Comparison of ENCODE assay signal across 23 mouse cellular contexts in the genomic region with DNA sequence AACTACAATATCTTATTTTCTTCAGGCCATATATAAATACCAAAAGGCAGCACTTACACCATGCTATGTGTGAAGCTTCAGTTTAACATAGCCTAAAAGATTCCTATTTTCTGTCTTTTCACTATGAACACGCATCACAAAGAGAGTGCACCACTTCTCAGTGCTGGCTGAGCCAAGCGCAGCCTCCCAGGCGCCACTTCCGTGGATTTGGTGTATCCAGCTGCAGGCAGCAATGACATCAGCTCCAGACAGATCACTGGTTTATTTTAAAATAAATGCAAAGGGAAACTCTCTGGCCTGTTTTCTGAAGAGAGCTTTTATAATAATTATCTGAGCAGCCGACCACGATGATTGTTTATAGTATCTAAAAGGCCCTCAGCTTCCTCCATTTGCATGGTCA.
DNase-seq lines count a peak whose midpoint lies in the region; ATAC-seq and TF ChIP-seq lines count a peak whose summit lies in the region.
"Had no signal": no experiment of that assay in that cellular context is flagged by ENCODE, and none has a peak within 500 bp of the region (broad histone marks: within the 10 kb centered on the region; RNA-seq: fewer than 3 reads in every experiment).

No protein-coding gene starts in this region.

- no peaks in the 10 kb centered on the region for H3K4me1 ChIP-seq in forebrain, embryonic 14.5 days (ENCODE audit: control insufficient read depth, insufficient read depth, low read length)
- no peaks in the 10 kb centered on the region for H3K4me1 ChIP-seq in forebrain, embryonic 13.5 days
- no peaks in the 10 kb centered on the region for H3K4me1 ChIP-seq in lung, embryonic 14.5 days (ENCODE audit: insufficient read depth)
- H3K4me1 ChIP-seq in lung, postnatal 0 days (ENCODE audit: insufficient read depth, low read depth, low read length) = no peaks in the 10 kb centered on the region
- no peaks in the 10 kb centered on the region for H3K4me1 ChIP-seq in stomach, embryonic 14.5 days (ENCODE audit: control insufficient read depth, insufficient read depth, low read length)
- H3K4me1 ChIP-seq in stomach, postnatal 0 days (replicated peaks; ENCODE audit: control insufficient read depth, insufficient read depth) = no peaks in the 10 kb centered on the region
- H3K4me1 ChIP-seq: embryonic facial prominence, embryonic 12.5 days; forebrain, embryonic 15.5 days; hindbrain, embryonic 12.5 days; limb, embryonic 10.5 days; liver, embryonic 15.5 days had no signal

- 0 out of 2 replicates have a peak, but pooled peaks cover 8% of the 10 kb centered on the region for H3K36me3 ChIP-seq in forebrain, embryonic 14.5 days (ENCODE audit: control insufficient read depth, insufficient read depth, low read length)
- H3K36me3 ChIP-seq in forebrain, embryonic 13.5 days (ENCODE audit: poor library complexity, severe bottlenecking) = 0 out of 2 replicates have a peak, but pooled peaks cover 8% of the 10 kb centered on the region
- H3K36me3 ChIP-seq in lung, embryonic 14.5 days (ENCODE audit: insufficient read depth) = peaks cover 5% of the 10 kb centered on the region; the same call in 1 of the 2 replicates
- H3K36me3 ChIP-seq in lung, postnatal 0 days (ENCODE audit: insufficient read depth, low read length) = no peaks in the 10 kb centered on the region
- H3K36me3 ChIP-seq in stomach, embryonic 14.5 days (ENCODE audit: control insufficient read depth, insufficient read depth, low read length) = no peaks in the 10 kb centered on the region; the same call in 1 of the 2 replicates
- no peaks in the 10 kb centered on the region for H3K36me3 ChIP-seq in stomach, postnatal 0 days (ENCODE audit: control insufficient read depth, insufficient read depth, low read length)
- H3K36me3 ChIP-seq: embryonic facial prominence, embryonic 12.5 days; limb, embryonic 10.5 days had no signal

- H3K27me3 ChIP-seq in forebrain, embryonic 14.5 days (replicated peaks; ENCODE audit: control insufficient read depth, insufficient read depth, low read length) = no peaks in the 10 kb centered on the region
- H3K27me3 ChIP-seq in forebrain, embryonic 13.5 days = no peaks in the 10 kb centered on the region
- no peaks in the 10 kb centered on the region for H3K27me3 ChIP-seq in lung, embryonic 14.5 days (ENCODE audit: insufficient read depth, low read length)
- no peaks in the 10 kb centered on the region for H3K27me3 ChIP-seq in lung, postnatal 0 days (replicated peaks; ENCODE audit: insufficient read depth, low read length)
- H3K27me3 ChIP-seq in stomach, embryonic 14.5 days (ENCODE audit: control insufficient read depth, insufficient read depth, low read length) = no peaks in the 10 kb centered on the region
- no peaks in the 10 kb centered on the region for H3K27me3 ChIP-seq in stomach, postnatal 0 days (ENCODE audit: control insufficient read depth, insufficient read depth, low read length)
- H3K27me3 ChIP-seq: embryonic facial prominence, embryonic 12.5 days; forebrain, embryonic 15.5 days; hindbrain, embryonic 12.5 days; liver, embryonic 15.5 days had no signal

- DNase-seq in forebrain, embryonic 14.5 days (ENCODE audit: low spot score) = peak; percentile 7
- peak; percentile 80 for DNase-seq in lung, embryonic 14.5 days
- DNase-seq in lung, postnatal 0 days (ENCODE audit: low spot score) = no peak
- no peak for DNase-seq in stomach, postnatal 0 days (ENCODE audit: low spot score)
- DNase-seq in urinary bladder, postnatal 36 days (ENCODE audit: low spot score in 2 of 2) = no peak
- DNase-seq: adrenal gland, postnatal 25 days; cerebellum, adult 11 months; cerebellum, postnatal 10 days; gastrocnemius, postnatal 25 days; heart, adult 2 months; kidney, adult 8-10 months; kidney, postnatal 10 days; liver; thymus, postnatal 25 days had no signal

- no peak overlapping the region for H3K4me2 ChIP-seq in forebrain, embryonic 14.5 days (ENCODE audit: low read length)
- H3K4me2 ChIP-seq in forebrain, embryonic 13.5 days = no peak overlapping the region
- H3K4me2 ChIP-seq in lung, embryonic 14.5 days = no peak overlapping the region
- no peak overlapping the region for H3K4me2 ChIP-seq in lung, postnatal 0 days (replicated peaks; ENCODE audit: low read depth, low read length)
- no peak overlapping the region for H3K4me2 ChIP-seq in stomach, embryonic 14.5 days (replicated peaks; ENCODE audit: low read depth, low read length)
- H3K4me2 ChIP-seq in stomach, postnatal 0 days (replicated peaks; ENCODE audit: low read depth) = no peak overlapping the region
- H3K4me2 ChIP-seq: embryonic facial prominence, embryonic 12.5 days; forebrain, embryonic 15.5 days; hindbrain, embryonic 12.5 days; liver, embryonic 15.5 days had no signal

- no peak overlapping the region for H3K9ac ChIP-seq in forebrain, embryonic 14.5 days (ENCODE audit: low read length)
- H3K9ac ChIP-seq in forebrain, embryonic 13.5 days = no peak overlapping the region
- no peak overlapping the region for H3K9ac ChIP-seq in lung, embryonic 14.5 days
- H3K9ac ChIP-seq in lung, postnatal 0 days (replicated peaks; ENCODE audit: low read depth) = no peak overlapping the region
- H3K9ac ChIP-seq in stomach, embryonic 14.5 days (replicated peaks; ENCODE audit: low read depth, low read length) = no peak overlapping the region
- no peak overlapping the region for H3K9ac ChIP-seq in stomach, postnatal 0 days (ENCODE audit: low read length)
- H3K9ac ChIP-seq: embryonic facial prominence, embryonic 12.5 days; forebrain, embryonic 15.5 days; hindbrain, embryonic 12.5 days; liver, embryonic 15.5 days had no signal

- H3K9me3 ChIP-seq in forebrain, embryonic 14.5 days (replicated peaks; ENCODE audit: control insufficient read depth, low read length) = no peaks in the 10 kb centered on the region
- no peaks in the 10 kb centered on the region for H3K9me3 ChIP-seq in forebrain, embryonic 13.5 days (replicated peaks)
- H3K9me3 ChIP-seq in lung, embryonic 14.5 days (ENCODE audit: low read depth, low read length) = no peaks in the 10 kb centered on the region
- H3K9me3 ChIP-seq in lung, postnatal 0 days (ENCODE audit: low read length) = no peaks in the 10 kb centered on the region
- no peaks in the 10 kb centered on the region for H3K9me3 ChIP-seq in stomach, embryonic 14.5 days (ENCODE audit: control insufficient read depth, low read depth, low read length)
- no peaks in the 10 kb centered on the region for H3K9me3 ChIP-seq in stomach, postnatal 0 days (ENCODE audit: control insufficient read depth, low read length)
- H3K9me3 ChIP-seq: embryonic facial prominence, embryonic 12.5 days; forebrain, embryonic 15.5 days; hindbrain, embryonic 12.5 days; limb, embryonic 10.5 days; liver, embryonic 15.5 days had no signal

- no peak for TF ChIP-seq EP300 in lung, postnatal 0 days (IDR thresholded peaks at IDR 0.05)
- TF ChIP-seq EP300 in stomach, postnatal 0 days (optimal IDR thresholded peaks at IDR 0.05) = no peak

- 78% methylated on average over 6 of the region's 6 CpGs for WGBS in forebrain, embryonic 14.5 days
- 76% methylated on average over 6 of the region's 6 CpGs for WGBS in forebrain, embryonic 13.5 days
- WGBS in lung, embryonic 14.5 days = 42% methylated on average over 6 of the region's 6 CpGs
- WGBS in lung, postnatal 0 days = 53% methylated on average over 6 of the region's 6 CpGs
- 40% methylated on average over 6 of the region's 6 CpGs for WGBS in stomach, embryonic 14.5 days
- 37% methylated on average over 6 of the region's 6 CpGs for WGBS in stomach, postnatal 0 days

- no peak for TF ChIP-seq CTCF in lung, embryonic 14.5 days (IDR thresholded peaks at IDR 0.05; ENCODE audit: low read depth)
- TF ChIP-seq CTCF in lung, postnatal 0 days (IDR thresholded peaks at IDR 0.05) = no peak
- TF ChIP-seq CTCF in stomach, postnatal 0 days (IDR thresholded peaks at IDR 0.05; ENCODE audit: low read depth) = no peak

- H3K27ac ChIP-seq in forebrain, embryonic 14.5 days (ENCODE audit: low read depth, low read length) = no peak overlapping the region
- no peak overlapping the region for H3K27ac ChIP-seq in forebrain, embryonic 13.5 days
- no peak overlapping the region for H3K27ac ChIP-seq in lung, embryonic 14.5 days (ENCODE audit: low read depth)
- H3K27ac ChIP-seq in lung, postnatal 0 days (ENCODE audit: low read length) = no peak overlapping the region
- no peak overlapping the region for H3K27ac ChIP-seq in stomach, embryonic 14.5 days (ENCODE audit: low read length)
- no peak overlapping the region for H3K27ac ChIP-seq in stomach, postnatal 0 days (replicated peaks)
- H3K27ac ChIP-seq: embryonic facial prominence, embryonic 12.5 days; forebrain, embryonic 15.5 days; heart, adult 2 months; hindbrain, embryonic 12.5 days; limb, embryonic 10.5 days; liver, embryonic 15.5 days; macrophage had no signal

- H3K4me3 ChIP-seq in forebrain, embryonic 14.5 days (ENCODE audit: low read depth, low read length) = no peak overlapping the region
- H3K4me3 ChIP-seq in forebrain, embryonic 13.5 days = no peak overlapping the region
- no peak overlapping the region for H3K4me3 ChIP-seq in lung, embryonic 14.5 days (ENCODE audit: low read depth, low read length)
- no peak overlapping the region for H3K4me3 ChIP-seq in lung, postnatal 0 days (ENCODE audit: low read depth, low read length)
- no peak overlapping the region for H3K4me3 ChIP-seq in stomach, embryonic 14.5 days (ENCODE audit: low read depth, low read length)
- no peak overlapping the region for H3K4me3 ChIP-seq in stomach, postnatal 0 days (ENCODE audit: low read depth, low read length)
- H3K4me3 ChIP-seq: embryonic facial prominence, embryonic 12.5 days; erythroblast, embryonic 14.5 days; forebrain, embryonic 15.5 days; heart, adult 2 months; hindbrain, embryonic 12.5 days; limb, embryonic 10.5 days; liver, embryonic 15.5 days had no signal

- ATAC-seq in forebrain, embryonic 14.5 days = no peak
- no peak for ATAC-seq in forebrain, embryonic 13.5 days
- peak; percentile 86 for ATAC-seq in lung, embryonic 14.5 days (ENCODE audit: insufficient read depth)
- no peak for ATAC-seq in lung, postnatal 0 days
- peak; percentile 72; the same call in 1 of the 2 replicates for ATAC-seq in stomach, embryonic 14.5 days (ENCODE audit: insufficient number of reproducible peaks, insufficient read depth, low FRiP score, low read depth)
- ATAC-seq in stomach, postnatal 0 days (ENCODE audit: low FRiP score, low TSS enrichment) = no peak
- ATAC-seq: forebrain, embryonic 15.5 days had no signal

Comparison
In these comparisons a context has a peak if more than half of its experiments do, and no peak if none do; other contexts are left out.
1. ATAC-seq: peak in lung, embryonic 14.5 days (single experiment) and stomach, embryonic 14.5 days (single experiment); none in forebrain, embryonic 14.5 days (single experiment), forebrain, embryonic 13.5 days (single experiment), lung, postnatal 0 days (single experiment) and stomach, postnatal 0 days (single experiment).
2. DNase-seq: peak in forebrain, embryonic 14.5 days (single experiment) and lung, embryonic 14.5 days (single experiment); none in lung, postnatal 0 days (single experiment), stomach, postnatal 0 days (single experiment) and urinary bladder, postnatal 36 days (0 of 2).